In genomic region chr5:44627487-44627886, GRCm38 (mm10) we compare ENCODE assay signal across 24 mouse cellular contexts.
DNase-seq lines count a peak whose midpoint lies in the region; ATAC-seq and TF ChIP-seq lines count a peak whose summit lies in the region.
"Had no signal": no experiment of that assay in that cellular context is flagged by ENCODE, and none has a peak within 500 bp of the region (broad histone marks: within the 10 kb centered on the region; RNA-seq: fewer than 3 reads in every experiment).

No protein-coding gene starts in this region.

- H3K9ac ChIP-seq in forebrain, postnatal 0 days, result no peak overlapping the region
- H3K9ac ChIP-seq in forebrain, embryonic 15.5 days (replicated peaks), result no peak overlapping the region
- H3K9ac ChIP-seq in hindbrain, embryonic 15.5 days, result no peak overlapping the region
- H3K9ac ChIP-seq in hindbrain, embryonic 13.5 days, result no peak overlapping the region
- no peak overlapping the region for H3K9ac ChIP-seq in hindbrain, postnatal 0 days (replicated peaks; ENCODE audit: low read length)
- no peak overlapping the region for H3K9ac ChIP-seq in neural tube, embryonic 14.5 days (replicated peaks; ENCODE audit: low read depth, low read length)
- H3K9ac ChIP-seq in midbrain, postnatal 0 days (replicated peaks; ENCODE audit: low read length, poor library complexity, severe bottlenecking), result no peak overlapping the region
- H3K9ac ChIP-seq: embryonic facial prominence, embryonic 13.5 days; embryonic facial prominence, embryonic 15.5 days; forebrain, embryonic 12.5 days had no signal

- no peaks in the 10 kb centered on the region for H3K27me3 ChIP-seq in forebrain, postnatal 0 days (ENCODE audit: insufficient read depth, low read length)
- no peaks in the 10 kb centered on the region for H3K27me3 ChIP-seq in forebrain, embryonic 15.5 days
- no peaks in the 10 kb centered on the region for H3K27me3 ChIP-seq in hindbrain, embryonic 15.5 days
- H3K27me3 ChIP-seq in hindbrain, embryonic 13.5 days, result no peaks in the 10 kb centered on the region
- no peaks in the 10 kb centered on the region for H3K27me3 ChIP-seq in hindbrain, postnatal 0 days (ENCODE audit: insufficient read depth, low read length)
- no peaks in the 10 kb centered on the region for H3K27me3 ChIP-seq in hindbrain, embryonic 10.5 days (ENCODE audit: insufficient read depth, poor library complexity, severe bottlenecking)
- H3K27me3 ChIP-seq in neural tube, embryonic 14.5 days (ENCODE audit: control insufficient read depth, insufficient read depth, low read length), result no peaks in the 10 kb centered on the region
- no peaks in the 10 kb centered on the region for H3K27me3 ChIP-seq in midbrain, postnatal 0 days (ENCODE audit: insufficient read depth, low read length)
- H3K27me3 ChIP-seq: embryonic facial prominence, embryonic 13.5 days; embryonic facial prominence, embryonic 15.5 days; forebrain, embryonic 12.5 days had no signal

- no peaks in the 10 kb centered on the region for H3K9me3 ChIP-seq in forebrain, postnatal 0 days (ENCODE audit: low read length)
- no peaks in the 10 kb centered on the region for H3K9me3 ChIP-seq in forebrain, embryonic 15.5 days
- no peaks in the 10 kb centered on the region for H3K9me3 ChIP-seq in hindbrain, embryonic 15.5 days
- H3K9me3 ChIP-seq in hindbrain, embryonic 13.5 days, result no peaks in the 10 kb centered on the region
- H3K9me3 ChIP-seq in hindbrain, postnatal 0 days (ENCODE audit: low read length), result no peaks in the 10 kb centered on the region
- no peaks in the 10 kb centered on the region for H3K9me3 ChIP-seq in hindbrain, embryonic 10.5 days
- no peaks in the 10 kb centered on the region for H3K9me3 ChIP-seq in neural tube, embryonic 14.5 days (ENCODE audit: control insufficient read depth, low read length)
- no peaks in the 10 kb centered on the region for H3K9me3 ChIP-seq in midbrain, postnatal 0 days (ENCODE audit: low read length)
- H3K9me3 ChIP-seq: embryonic facial prominence, embryonic 13.5 days; embryonic facial prominence, embryonic 15.5 days; forebrain, embryonic 10.5 days; forebrain, embryonic 12.5 days had no signal

- 0 out of 2 replicates have a peak overlapping the region, but pooled peaks have one; percentile 15 for H3K27ac ChIP-seq in forebrain, postnatal 0 days (ENCODE audit: low read depth, low read length)
- H3K27ac ChIP-seq in forebrain, embryonic 15.5 days (replicated peaks), result no peak overlapping the region
- H3K27ac ChIP-seq in hindbrain, embryonic 15.5 days (replicated peaks), result no peak overlapping the region
- H3K27ac ChIP-seq in hindbrain, embryonic 13.5 days, result no peak overlapping the region
- no peak overlapping the region for H3K27ac ChIP-seq in hindbrain, postnatal 0 days
- no peak overlapping the region for H3K27ac ChIP-seq in hindbrain, embryonic 10.5 days
- H3K27ac ChIP-seq in neural tube, embryonic 14.5 days (ENCODE audit: low read depth, low read length), result no peak overlapping the region
- no peak overlapping the region for H3K27ac ChIP-seq in midbrain, postnatal 0 days (ENCODE audit: low read depth, low read length)
- H3K27ac ChIP-seq: embryonic facial prominence, embryonic 13.5 days; embryonic facial prominence, embryonic 15.5 days; forebrain, embryonic 10.5 days; forebrain, embryonic 12.5 days had no signal

- no peaks in the 10 kb centered on the region for H3K4me1 ChIP-seq in forebrain, postnatal 0 days (ENCODE audit: insufficient read depth)
- peaks cover 6% of the 10 kb centered on the region; the same call in 1 of the 2 replicates for H3K4me1 ChIP-seq in forebrain, embryonic 15.5 days
- H3K4me1 ChIP-seq in hindbrain, embryonic 15.5 days (replicated peaks), result peaks cover 7% of the 10 kb centered on the region; the same call in 1 of the 2 replicates
- peaks cover 15% of the 10 kb centered on the region for H3K4me1 ChIP-seq in hindbrain, embryonic 13.5 days (replicated peaks)
- peaks cover 5% of the 10 kb centered on the region; the same call in 1 of the 2 replicates for H3K4me1 ChIP-seq in hindbrain, postnatal 0 days (ENCODE audit: insufficient read depth, low read length)
- H3K4me1 ChIP-seq in hindbrain, embryonic 10.5 days (replicated peaks), result peaks cover 31% of the 10 kb centered on the region
- peaks cover 5% of the 10 kb centered on the region; the same call in 1 of the 2 replicates for H3K4me1 ChIP-seq in neural tube, embryonic 14.5 days (ENCODE audit: control insufficient read depth, insufficient read depth, low read length)
- H3K4me1 ChIP-seq in midbrain, postnatal 0 days (ENCODE audit: insufficient read depth, low read length), result peaks cover 7% of the 10 kb centered on the region; the same call in 1 of the 2 replicates
- H3K4me1 ChIP-seq: embryonic facial prominence, embryonic 13.5 days; embryonic facial prominence, embryonic 15.5 days had no signal

- H3K36me3 ChIP-seq in forebrain, postnatal 0 days (ENCODE audit: insufficient read depth), result no peaks in the 10 kb centered on the region
- no peaks in the 10 kb centered on the region for H3K36me3 ChIP-seq in forebrain, embryonic 15.5 days
- no peaks in the 10 kb centered on the region for H3K36me3 ChIP-seq in hindbrain, embryonic 15.5 days
- no peaks in the 10 kb centered on the region for H3K36me3 ChIP-seq in hindbrain, embryonic 13.5 days
- no peaks in the 10 kb centered on the region for H3K36me3 ChIP-seq in hindbrain, postnatal 0 days (ENCODE audit: insufficient read depth, low read length)
- no peaks in the 10 kb centered on the region for H3K36me3 ChIP-seq in hindbrain, embryonic 10.5 days
- H3K36me3 ChIP-seq in neural tube, embryonic 14.5 days (ENCODE audit: control insufficient read depth, insufficient read depth, low read length), result no peaks in the 10 kb centered on the region
- no peaks in the 10 kb centered on the region for H3K36me3 ChIP-seq in midbrain, postnatal 0 days (ENCODE audit: insufficient read depth, low read length)
- H3K36me3 ChIP-seq: embryonic facial prominence, embryonic 13.5 days; embryonic facial prominence, embryonic 15.5 days; forebrain, embryonic 10.5 days; forebrain, embryonic 12.5 days had no signal

- H3K4me3 ChIP-seq in forebrain, postnatal 0 days (ENCODE audit: low read depth, low read length), result no peak overlapping the region
- no peak overlapping the region for H3K4me3 ChIP-seq in forebrain, embryonic 15.5 days
- no peak overlapping the region for H3K4me3 ChIP-seq in hindbrain, embryonic 15.5 days
- H3K4me3 ChIP-seq in hindbrain, embryonic 13.5 days, result no peak overlapping the region
- no peak overlapping the region for H3K4me3 ChIP-seq in hindbrain, postnatal 0 days (ENCODE audit: low read length)
- no peak overlapping the region for H3K4me3 ChIP-seq in hindbrain, embryonic 10.5 days
- no peak overlapping the region for H3K4me3 ChIP-seq in neural tube, embryonic 14.5 days (ENCODE audit: low read depth, low read length)
- H3K4me3 ChIP-seq in midbrain, postnatal 0 days (ENCODE audit: low read depth, low read length), result no peak overlapping the region
- H3K4me3 ChIP-seq: embryonic facial prominence, embryonic 13.5 days; embryonic facial prominence, embryonic 15.5 days; erythroblast, embryonic 14.5 days; forebrain, embryonic 10.5 days; forebrain, embryonic 12.5 days had no signal

- DNase-seq in forebrain, postnatal 0 days, result no peak
- no peak for DNase-seq in hindbrain, postnatal 0 days (ENCODE audit: low spot score)
- DNase-seq in hindbrain, embryonic 10.5 days (ENCODE audit: low spot score), result no peak
- no peak for DNase-seq in midbrain, postnatal 0 days (ENCODE audit: low spot score)
- DNase-seq: adrenal gland, adult 2 months; adrenal gland, postnatal 10 days; adrenal gland, postnatal 25 days; cerebellum, adult 11 months; cerebellum, adult 18-20 months; cerebellum, adult 8-10 months; cerebellum, adult 9-11 months; cerebellum, postnatal 14 days; cerebellum, postnatal 36 days; embryo, embryonic 11 days had no signal

- no peak for TF ChIP-seq CTCF in forebrain, postnatal 0 days (IDR thresholded peaks at IDR 0.05; ENCODE audit: low read depth)
- no peak for TF ChIP-seq CTCF in hindbrain, postnatal 0 days (IDR thresholded peaks at IDR 0.05; ENCODE audit: low read depth)
- TF ChIP-seq CTCF in midbrain, postnatal 0 days (IDR thresholded peaks at IDR 0.05), result no peak

- no peak for ATAC-seq in forebrain, postnatal 0 days
- no peak for ATAC-seq in forebrain, embryonic 15.5 days (replicated peaks)
- ATAC-seq in hindbrain, embryonic 15.5 days (ENCODE audit: low FRiP score, low read depth), result peak; percentile 57; the same call in 1 of the 2 replicates
- no peak for ATAC-seq in hindbrain, embryonic 13.5 days (ENCODE audit: low FRiP score)
- ATAC-seq in hindbrain, postnatal 0 days, result 0 out of 2 replicates have a peak, but pooled peaks have one; percentile 18
- peak; percentile 64 for ATAC-seq in neural tube, embryonic 14.5 days (ENCODE audit: low read depth)
- ATAC-seq in midbrain, postnatal 0 days (ENCODE audit: low FRiP score), result no peak
- ATAC-seq: forebrain, embryonic 14.5 days had no signal

- H3K4me2 ChIP-seq in forebrain, postnatal 0 days (ENCODE audit: low read depth), result no peak overlapping the region
- no peak overlapping the region for H3K4me2 ChIP-seq in forebrain, embryonic 15.5 days (replicated peaks)
- no peak overlapping the region for H3K4me2 ChIP-seq in hindbrain, embryonic 15.5 days
- no peak overlapping the region for H3K4me2 ChIP-seq in hindbrain, embryonic 13.5 days
- H3K4me2 ChIP-seq in hindbrain, postnatal 0 days (ENCODE audit: low read depth, low read length), result no peak overlapping the region
- H3K4me2 ChIP-seq in neural tube, embryonic 14.5 days (ENCODE audit: low read depth, low read length), result no peak overlapping the region
- no peak overlapping the region for H3K4me2 ChIP-seq in midbrain, postnatal 0 days (ENCODE audit: low read depth, low read length, poor library complexity, severe bottlenecking)
- H3K4me2 ChIP-seq: embryonic facial prominence, embryonic 13.5 days; embryonic facial prominence, embryonic 15.5 days; forebrain, embryonic 12.5 days had no signal

- WGBS in forebrain, postnatal 0 days, result 31% methylated on average over 5 of the region's 5 CpGs
- WGBS in forebrain, embryonic 15.5 days, result 32% methylated on average over 5 of the region's 5 CpGs
- 25% methylated on average over 5 of the region's 5 CpGs for WGBS in hindbrain, embryonic 15.5 days
- WGBS in hindbrain, embryonic 13.5 days, result 35% methylated on average over 5 of the region's 5 CpGs
- 21% methylated on average over 5 of the region's 5 CpGs for WGBS in hindbrain, postnatal 0 days
- WGBS in hindbrain, embryonic 10.5 days, result 48% methylated on average over 5 of the region's 5 CpGs
- 21% methylated on average over 5 of the region's 5 CpGs for WGBS in neural tube, embryonic 14.5 days
- 49% methylated on average over 5 of the region's 5 CpGs for WGBS in midbrain, postnatal 0 days

Comparison
In these comparisons a context has a peak if more than half of its experiments do, and no peak if none do; other contexts are left out.
1. ATAC-seq: peak in hindbrain, embryonic 15.5 days (single experiment), hindbrain, postnatal 0 days (single experiment) and neural tube, embryonic 14.5 days (single experiment); none in forebrain, postnatal 0 days (single experiment), forebrain, embryonic 15.5 days (single experiment), hindbrain, embryonic 13.5 days (single experiment) and midbrain, postnatal 0 days (single experiment).